Mouse (Mus musculus) liver, adult (tissue): Measurements from ENCODE around the gene Dolk.

ENCODE experiments used
- GATA4 ChIP-seq: IDR thresholded peaks from 2 replicates; pipeline ENCODE4 v1.6.1; 2014; ENCODE audit warnings: mild to moderate bottlenecking, low read length; ENCODE audit not compliant: insufficient replicate concordance

The Dolk gene

GRCm38 (mm10) chr2:30261064-30261736, 24.9 kb downstream of the Dolk start:
- TF ChIP-seq GATA4 = no peak

- no peak for TF ChIP-seq GATA4
Measured at GRCm38 (mm10) chr2:30259131-30260064, 26.7 kb downstream of the Dolk start.

GRCm38 (mm10) chr2:30258600-30258999, 27.5 kb downstream of the Dolk start:
- no peak for TF ChIP-seq GATA4

- TF ChIP-seq GATA4 = no peak
Measured at GRCm38 (mm10) chr2:30257699-30258460, 28.3 kb downstream of the Dolk start.

GRCm38 (mm10) chr2:30256616-30257350, 29.4 kb downstream of the Dolk start:
- TF ChIP-seq GATA4 = no peak

GRCm38 (mm10) chr2:30255631-30256395, 30.3 kb downstream of the Dolk start:
- TF ChIP-seq GATA4 = no peak

- TF ChIP-seq GATA4 = no peak
Measured at GRCm38 (mm10) chr2:30253809-30254208, 32.3 kb downstream of the Dolk start.

- no peak for TF ChIP-seq GATA4
Measured at GRCm38 (mm10) chr2:30252521-30252920, 33.6 kb downstream of the Dolk start.

- no peak for TF ChIP-seq GATA4
Measured at GRCm38 (mm10) chr2:30251417-30252104, 34.6 kb downstream of the Dolk start.

GRCm38 (mm10) chr2:30250166-30251128, 35.7 kb downstream of the Dolk start:
- no peak for TF ChIP-seq GATA4

GRCm38 (mm10) chr2:30249182-30249581, 37.0 kb downstream of the Dolk start:
- no peak for TF ChIP-seq GATA4

- no peak for TF ChIP-seq GATA4
Measured at GRCm38 (mm10) chr2:30247681-30248080, 38.5 kb downstream of the Dolk start.
